In the genomic region with DNA sequence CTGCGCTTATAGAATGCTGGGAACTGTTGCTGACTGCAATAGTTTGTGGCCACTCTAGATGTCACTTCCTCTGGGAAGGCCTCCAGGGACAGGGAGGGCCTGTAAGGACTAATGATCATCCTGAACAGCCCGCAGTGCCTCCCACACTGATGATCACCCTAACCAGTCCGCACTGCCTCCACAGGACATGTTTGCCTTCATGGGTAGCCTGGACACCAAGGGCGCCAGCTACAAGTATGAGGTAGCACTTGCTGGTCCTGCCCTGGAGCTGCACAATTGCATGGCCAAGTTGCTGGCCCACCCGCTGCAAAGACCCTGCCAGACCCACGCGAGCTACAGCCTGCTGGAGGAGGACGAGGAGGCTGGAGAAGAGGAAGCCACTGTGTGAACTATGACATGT, we compare ENCODE assay signal across 25 mouse cellular contexts. TPM values are rescaled to one million over a fixed set of nuclear protein-coding genes. Genes with fewer than 3 reads are reported as not detected.
DNase-seq lines count a peak whose midpoint lies in the region; ATAC-seq and TF ChIP-seq lines count a peak whose summit lies in the region.
"Had no signal": no experiment of that assay in that cellular context is flagged by ENCODE, and none has a peak within 500 bp of the region (broad histone marks: within the 10 kb centered on the region; RNA-seq: fewer than 3 reads in every experiment).

No protein-coding gene starts in this region.

- H3K4me1 ChIP-seq in embryonic facial prominence, embryonic 12.5 days, result peaks cover 15% of the 10 kb centered on the region
- peaks cover 27% of the 10 kb centered on the region for H3K4me1 ChIP-seq in embryonic facial prominence, embryonic 10.5 days
- H3K4me1 ChIP-seq in liver, embryonic 11.5 days (replicated peaks; ENCODE audit: control insufficient read depth, insufficient read depth, low read length), result peaks cover 8% of the 10 kb centered on the region
- H3K4me1 ChIP-seq in E14TG2a.4 (replicated peaks; ENCODE audit: low read depth, low read length), result peaks cover 65% of the 10 kb centered on the region
- H3K4me1 ChIP-seq in intestine, embryonic 15.5 days (replicated peaks), result peaks cover 34% of the 10 kb centered on the region

- no peak overlapping the region for H3K4me3 ChIP-seq in embryonic facial prominence, embryonic 12.5 days
- no peak overlapping the region for H3K4me3 ChIP-seq in embryonic facial prominence, embryonic 10.5 days
- no peak overlapping the region for H3K4me3 ChIP-seq in liver, embryonic 11.5 days (ENCODE audit: low read depth, low read length)
- H3K4me3 ChIP-seq in E14TG2a.4 (replicated peaks; ENCODE audit: low read length), result peak overlapping the region; percentile 100
- no peak overlapping the region for H3K4me3 ChIP-seq in intestine, embryonic 15.5 days (replicated peaks)
- H3K4me3 ChIP-seq: embryonic facial prominence, embryonic 13.5 days; gastrocnemius, adult 2 months; hindbrain, embryonic 10.5 days; limb, embryonic 13.5 days; midbrain, embryonic 15.5 days had no signal

- no peaks in the 10 kb centered on the region for H3K27me3 ChIP-seq in embryonic facial prominence, embryonic 12.5 days
- H3K27me3 ChIP-seq in embryonic facial prominence, embryonic 10.5 days (replicated peaks; ENCODE audit: low read depth, poor library complexity, severe bottlenecking), result no peaks in the 10 kb centered on the region
- H3K27me3 ChIP-seq in liver, embryonic 11.5 days (replicated peaks; ENCODE audit: control insufficient read depth, insufficient read depth, low read length), result no peaks in the 10 kb centered on the region
- no peaks in the 10 kb centered on the region for H3K27me3 ChIP-seq in E14TG2a.4 (ENCODE audit: insufficient read depth, low read length)
- no peaks in the 10 kb centered on the region for H3K27me3 ChIP-seq in intestine, embryonic 15.5 days (replicated peaks)
- H3K27me3 ChIP-seq: embryonic facial prominence, embryonic 13.5 days; limb, embryonic 13.5 days; midbrain, embryonic 15.5 days had no signal

- no peaks in the 10 kb centered on the region for H3K9me3 ChIP-seq in embryonic facial prominence, embryonic 12.5 days
- no peaks in the 10 kb centered on the region for H3K9me3 ChIP-seq in embryonic facial prominence, embryonic 10.5 days
- no peaks in the 10 kb centered on the region for H3K9me3 ChIP-seq in liver, embryonic 11.5 days (ENCODE audit: control insufficient read depth, low read length)
- H3K9me3 ChIP-seq in E14TG2a.4 (ENCODE audit: low read length), result no peaks in the 10 kb centered on the region
- H3K9me3 ChIP-seq in intestine, embryonic 15.5 days, result no peaks in the 10 kb centered on the region
- H3K9me3 ChIP-seq: embryonic facial prominence, embryonic 13.5 days; hindbrain, embryonic 10.5 days; limb, embryonic 13.5 days; midbrain, embryonic 15.5 days had no signal

- no peak for TF ChIP-seq CTCF in E14TG2a.4 (conservative IDR thresholded peaks at IDR 0.05; ENCODE audit: low read length)

- H3K36me3 ChIP-seq in embryonic facial prominence, embryonic 12.5 days, result peaks cover 31% of the 10 kb centered on the region
- H3K36me3 ChIP-seq in embryonic facial prominence, embryonic 10.5 days (replicated peaks), result peaks cover 61% of the 10 kb centered on the region
- peaks cover 27% of the 10 kb centered on the region for H3K36me3 ChIP-seq in liver, embryonic 11.5 days (ENCODE audit: control insufficient read depth, insufficient read depth, low read length)
- H3K36me3 ChIP-seq in E14TG2a.4 (ENCODE audit: insufficient read depth, low read length), result peaks cover 73% of the 10 kb centered on the region
- peaks cover 23% of the 10 kb centered on the region for H3K36me3 ChIP-seq in intestine, embryonic 15.5 days

- H3K9ac ChIP-seq in embryonic facial prominence, embryonic 12.5 days, result no peak overlapping the region
- H3K9ac ChIP-seq in liver, embryonic 11.5 days (ENCODE audit: low read depth, low read length), result no peak overlapping the region
- no peak overlapping the region for H3K9ac ChIP-seq in intestine, embryonic 15.5 days
- H3K9ac ChIP-seq: embryonic facial prominence, embryonic 13.5 days; limb, embryonic 13.5 days; midbrain, embryonic 15.5 days had no signal

- no peak overlapping the region for H3K4me2 ChIP-seq in embryonic facial prominence, embryonic 12.5 days (replicated peaks)
- H3K4me2 ChIP-seq in liver, embryonic 11.5 days, result no peak overlapping the region
- H3K4me2 ChIP-seq in intestine, embryonic 15.5 days (replicated peaks), result no peak overlapping the region
- H3K4me2 ChIP-seq: embryonic facial prominence, embryonic 13.5 days; heart, embryonic 11.5 days; limb, embryonic 13.5 days; midbrain, embryonic 15.5 days had no signal

- 90% methylated on average over 8 of the region's 8 CpGs for WGBS in embryonic facial prominence, embryonic 12.5 days
- WGBS in embryonic facial prominence, embryonic 10.5 days, result 93% methylated on average over 8 of the region's 8 CpGs
- 82% methylated on average over 8 of the region's 8 CpGs for WGBS in liver, embryonic 11.5 days
- WGBS in intestine, embryonic 15.5 days, result 90% methylated on average over 8 of the region's 8 CpGs

- no peak for DNase-seq in embryonic facial prominence, embryonic 10.5 days (ENCODE audit: low spot score)
- DNase-seq in liver, embryonic 11.5 days (ENCODE audit: low spot score), result peak; percentile 28
- DNase-seq in liver (no peak), MN1 (ENCODE audit: low spot score) (no peak)
- DNase-seq in layer of hippocampus, postnatal 36 days, result no peak
- DNase-seq: adrenal gland, adult 8-10 months; cerebellum, postnatal 14 days; gastrocnemius, adult 2 months; kidney, adult 8-10 months; kidney, postnatal 10 days had no signal

- 0 out of 2 replicates have a peak overlapping the region, but pooled peaks have one; percentile 36 for H3K27ac ChIP-seq in embryonic facial prominence, embryonic 12.5 days
- H3K27ac ChIP-seq in embryonic facial prominence, embryonic 10.5 days (replicated peaks), result no peak overlapping the region
- no peak overlapping the region for H3K27ac ChIP-seq in liver, embryonic 11.5 days (ENCODE audit: low read depth, low read length)
- H3K27ac ChIP-seq in intestine, embryonic 15.5 days, result peak overlapping the region; percentile 66
- H3K27ac ChIP-seq: embryonic facial prominence, embryonic 13.5 days; gastrocnemius, adult 2 months; hindbrain, embryonic 10.5 days; hindbrain, postnatal 0 days; limb, embryonic 13.5 days; midbrain, embryonic 15.5 days; stomach, postnatal 0 days had no signal

- no peak for ATAC-seq in embryonic facial prominence, embryonic 12.5 days (ENCODE audit: insufficient number of reproducible peaks, insufficient read depth, low FRiP score, low TSS enrichment)
- no peak for ATAC-seq in liver, embryonic 11.5 days (replicated peaks; ENCODE audit: low FRiP score)
- ATAC-seq in intestine, embryonic 15.5 days, result no peak
- ATAC-seq: activated CD4-positive, CD25-positive, alpha-beta regulatory T cell, adult 4 months; forebrain, embryonic 14.5 days; hindbrain, postnatal 0 days; lung, postnatal 0 days; midbrain, embryonic 15.5 days had no signal

RNA-seq across cellular contexts. Expression of gene Ankle1, which starts 1.8 kb away (rescaled TPM):
- 40.5 and 42.7 TPM in 2 replicates for polyA plus RNA-seq in embryonic facial prominence, embryonic 12.5 days (2016; fragmentation: Nextera tagmentation; extraction: Ambion mirVana)
- polyA plus RNA-seq in embryonic facial prominence, embryonic 10.5 days (2016; fragmentation: Nextera tagmentation; extraction: Ambion mirVana), result 35.6 and 38.8 TPM in 2 replicates
- 43.9 and 52.9 TPM in 2 replicates for polyA plus RNA-seq in liver, embryonic 11.5 days (2014; fragmentation: Nextera tagmentation; extraction: Ambion mirVana)
- 31.6 and 41.6 TPM in 2 replicates for polyA plus RNA-seq in intestine, embryonic 15.5 days (2015; fragmentation: Nextera tagmentation; extraction: Ambion mirVana)
- total RNA-seq in layer of hippocampus, postnatal 36 days (2021), result under 1 TPM; 0.27 to 0.46 TPM
- total RNA-seq: gastrocnemius, adult 2 months; neutrophil, adult 5-6 weeks had no signal

RNA-seq across cellular contexts. Expression of gene Babam1, which starts 7.3 kb away (rescaled TPM):
- polyA plus RNA-seq in embryonic facial prominence, embryonic 12.5 days (2016; fragmentation: Nextera tagmentation; extraction: Ambion mirVana), result 99.6 and 103 TPM in 2 replicates
- 109 and 110 TPM in 2 replicates for polyA plus RNA-seq in embryonic facial prominence, embryonic 10.5 days (2016; fragmentation: Nextera tagmentation; extraction: Ambion mirVana)
- 102 and 111 TPM in 2 replicates for polyA plus RNA-seq in liver, embryonic 11.5 days (2014; fragmentation: Nextera tagmentation; extraction: Ambion mirVana)
- 97.8 and 99.8 TPM in 2 replicates for polyA plus RNA-seq in intestine, embryonic 15.5 days (2015; fragmentation: Nextera tagmentation; extraction: Ambion mirVana)
- total RNA-seq in layer of hippocampus, postnatal 36 days (2021), result 10 to 100 TPM; 92.1 to 93.4 TPM

RNA-seq across cellular contexts. Expression of gene Ushbp1, which starts 8.4 kb away (rescaled TPM):
- 8.6 and 8.9 TPM in 2 replicates for polyA plus RNA-seq in embryonic facial prominence, embryonic 12.5 days (2016; fragmentation: Nextera tagmentation; extraction: Ambion mirVana)
- 5.4 and 5.5 TPM in 2 replicates for polyA plus RNA-seq in embryonic facial prominence, embryonic 10.5 days (2016; fragmentation: Nextera tagmentation; extraction: Ambion mirVana)
- 6.6 and 6.7 TPM in 2 replicates for polyA plus RNA-seq in liver, embryonic 11.5 days (2014; fragmentation: Nextera tagmentation; extraction: Ambion mirVana)
- 8.8 and 10.8 TPM in 2 replicates for polyA plus RNA-seq in intestine, embryonic 15.5 days (2015; fragmentation: Nextera tagmentation; extraction: Ambion mirVana)
- total RNA-seq in layer of hippocampus, postnatal 36 days (2021), result 1 to 10 TPM; 3.6 to 5.1 TPM
- total RNA-seq: megakaryocyte progenitor cell, adult 5-6 weeks; neutrophil, adult 5-6 weeks had no signal

RNA-seq across cellular contexts. Expression of gene Nr2f6, which starts 22.3 kb away (rescaled TPM):
- polyA plus RNA-seq in embryonic facial prominence, embryonic 12.5 days (2016; fragmentation: Nextera tagmentation; extraction: Ambion mirVana), result 71.0 and 72.7 TPM in 2 replicates
- polyA plus RNA-seq in embryonic facial prominence, embryonic 10.5 days (2016; fragmentation: Nextera tagmentation; extraction: Ambion mirVana), result 63.6 and 78.0 TPM in 2 replicates
- polyA plus RNA-seq in liver, embryonic 11.5 days (2014; fragmentation: Nextera tagmentation; extraction: Ambion mirVana), result 43.7 and 44.6 TPM in 2 replicates
- polyA plus RNA-seq in intestine, embryonic 15.5 days (2015; fragmentation: Nextera tagmentation; extraction: Ambion mirVana), result 81.1 and 85.7 TPM in 2 replicates
- 10 to 100 TPM; 42.6 to 47.1 TPM for total RNA-seq in layer of hippocampus, postnatal 36 days (2021)

RNA-seq across cellular contexts. Expression of gene Ocel1, which starts 32.9 kb away (rescaled TPM):
- 5.4 and 5.6 TPM in 2 replicates for polyA plus RNA-seq in embryonic facial prominence, embryonic 12.5 days (2016; fragmentation: Nextera tagmentation; extraction: Ambion mirVana)
- 4.0 and 5.0 TPM in 2 replicates for polyA plus RNA-seq in embryonic facial prominence, embryonic 10.5 days (2016; fragmentation: Nextera tagmentation; extraction: Ambion mirVana)
- polyA plus RNA-seq in liver, embryonic 11.5 days (2014; fragmentation: Nextera tagmentation; extraction: Ambion mirVana), result 5.8 and 6.9 TPM in 2 replicates
- polyA plus RNA-seq in intestine, embryonic 15.5 days (2015; fragmentation: Nextera tagmentation; extraction: Ambion mirVana), result 6.7 and 7.9 TPM in 2 replicates
- 10 to 100 TPM; 12.1 to 14.1 TPM for total RNA-seq in layer of hippocampus, postnatal 36 days (2021)

Comparison
In these comparisons a context has a peak if more than half of its experiments do, and no peak if none do; other contexts are left out.
1. H3K27ac ChIP-seq: peak in embryonic facial prominence, embryonic 12.5 days (single experiment) and intestine, embryonic 15.5 days (single experiment); none in embryonic facial prominence, embryonic 10.5 days (single experiment) and liver, embryonic 11.5 days (single experiment).